Mouse (Mus musculus): ENCODE results near the gene Acaca. TPM values are rescaled to one million over a fixed set of nuclear protein-coding genes. Genes with fewer than 3 reads are reported as not detected.

Acaca gene
- polyA plus RNA-seq, 1 experiment from 2014 or later, result 37.2 TPM

DNA sequence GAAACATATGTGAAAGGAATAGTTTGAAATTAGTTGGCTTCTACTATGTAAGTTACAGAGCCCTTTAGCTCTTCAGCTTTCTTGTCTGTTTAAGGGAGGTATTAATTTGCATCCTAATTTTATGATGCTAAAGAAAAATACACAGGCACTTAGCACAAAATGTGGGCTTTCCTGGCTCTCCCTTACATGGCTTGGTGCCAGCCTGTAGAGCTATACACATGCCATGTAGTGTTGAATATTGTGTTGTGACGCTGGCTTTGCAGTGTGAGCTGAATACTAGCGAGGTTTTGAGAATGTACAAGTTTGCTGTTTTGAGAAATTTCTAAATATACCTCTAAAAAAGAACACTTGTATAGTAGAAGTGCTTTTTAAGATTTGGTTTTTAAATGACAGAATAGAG is 218.3 kb downstream of the Acaca start:
- no peaks in the 10 kb centered on the region for H3K27me3 ChIP-seq (ENCODE audit: control insufficient read depth, insufficient read depth, low read length)
- H3K4me2 ChIP-seq (ENCODE audit: low read depth, low read length, severe bottlenecking), result no peak overlapping the region
- H3K4me1 ChIP-seq (replicated peaks; ENCODE audit: control insufficient read depth, insufficient read depth, low read length), result peaks cover 11% of the 10 kb centered on the region; the same call in 1 of the 2 replicates
- ATAC-seq (replicated peaks; ENCODE audit: low FRiP score) (no peak), DNase-seq (ENCODE audit: low spot score) (no peak)
- no peak overlapping the region for H3K27ac ChIP-seq (ENCODE audit: low read depth, low read length)
- H3K9ac ChIP-seq (ENCODE audit: low read length), result no peak overlapping the region
- H3K9me3 ChIP-seq (ENCODE audit: control insufficient read depth, low read length), result no peaks in the 10 kb centered on the region
- 84% methylated on average over 2 of the region's 2 CpGs for WGBS
- no peak overlapping the region for H3K4me3 ChIP-seq (ENCODE audit: low read depth, low read length)
- no peaks in the 10 kb centered on the region for H3K36me3 ChIP-seq (ENCODE audit: control insufficient read depth, insufficient read depth, low read length)

DNA sequence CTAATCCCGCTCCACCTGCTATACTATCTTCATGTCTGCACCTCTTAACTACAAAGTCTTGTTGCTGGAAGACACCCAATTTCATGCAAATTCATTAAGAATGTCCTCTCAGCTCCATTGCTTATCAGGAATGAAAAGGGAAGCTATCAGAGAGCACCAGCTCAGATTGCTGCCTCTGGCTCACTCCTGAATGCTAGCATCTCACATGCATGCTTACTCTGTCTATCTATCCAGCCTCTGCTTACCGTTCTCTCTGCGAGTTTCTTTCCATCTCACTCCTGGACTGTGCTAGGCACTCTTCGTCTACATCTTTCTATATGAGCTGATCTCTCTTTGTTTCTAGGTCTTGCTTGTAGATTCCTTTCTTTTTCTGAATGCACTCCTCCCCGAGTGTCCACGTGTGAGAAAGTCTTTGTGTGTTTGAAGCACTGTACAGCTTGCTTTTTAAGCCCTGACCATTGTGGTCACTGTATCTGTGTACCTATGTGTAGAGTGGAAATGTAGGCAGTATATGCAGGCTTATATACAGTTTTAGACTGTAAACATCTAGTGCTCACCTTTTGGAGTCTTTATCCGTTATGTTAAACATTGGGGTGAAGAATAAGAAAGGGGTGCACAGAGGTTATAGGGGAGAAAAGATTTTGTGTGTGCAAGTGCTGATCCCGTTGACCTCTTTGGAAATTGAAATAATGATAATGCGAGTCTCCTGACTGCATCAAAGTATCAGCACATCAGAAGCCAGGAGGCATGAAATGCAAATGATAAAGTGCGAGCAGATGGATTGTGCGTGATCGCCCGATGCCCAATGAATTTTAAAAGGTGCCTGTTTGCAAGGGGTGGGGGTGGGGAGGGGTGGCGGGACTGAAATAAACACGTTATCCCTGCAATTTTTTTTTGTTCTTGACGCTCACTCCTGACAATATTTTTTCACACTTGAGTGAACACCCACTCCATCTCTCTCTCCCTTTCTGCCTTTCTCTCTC is 219.7 kb downstream of the Acaca start:
- no peaks in the 10 kb centered on the region for H3K27me3 ChIP-seq (ENCODE audit: control insufficient read depth, insufficient read depth, low read length)
- no peak overlapping the region for H3K4me2 ChIP-seq (ENCODE audit: low read depth, low read length, severe bottlenecking)
- peaks cover 13% of the 10 kb centered on the region; the same call in 1 of the 2 replicates for H3K4me1 ChIP-seq (replicated peaks; ENCODE audit: control insufficient read depth, insufficient read depth, low read length)
- DNase-seq (ENCODE audit: low spot score) (no peak), ATAC-seq (replicated peaks; ENCODE audit: low FRiP score) (no peak)
- no peak overlapping the region for H3K9ac ChIP-seq (ENCODE audit: low read length)
- H3K9me3 ChIP-seq (ENCODE audit: control insufficient read depth, low read length), result no peaks in the 10 kb centered on the region
- H3K4me3 ChIP-seq (ENCODE audit: low read depth, low read length), result no peak overlapping the region
- 60% methylated on average over 16 of the region's 16 CpGs for WGBS
- no peaks in the 10 kb centered on the region for H3K36me3 ChIP-seq (ENCODE audit: control insufficient read depth, insufficient read depth, low read length)
- peak overlapping the region; percentile 74 for H3K27ac ChIP-seq (ENCODE audit: low read depth, low read length)

DNA sequence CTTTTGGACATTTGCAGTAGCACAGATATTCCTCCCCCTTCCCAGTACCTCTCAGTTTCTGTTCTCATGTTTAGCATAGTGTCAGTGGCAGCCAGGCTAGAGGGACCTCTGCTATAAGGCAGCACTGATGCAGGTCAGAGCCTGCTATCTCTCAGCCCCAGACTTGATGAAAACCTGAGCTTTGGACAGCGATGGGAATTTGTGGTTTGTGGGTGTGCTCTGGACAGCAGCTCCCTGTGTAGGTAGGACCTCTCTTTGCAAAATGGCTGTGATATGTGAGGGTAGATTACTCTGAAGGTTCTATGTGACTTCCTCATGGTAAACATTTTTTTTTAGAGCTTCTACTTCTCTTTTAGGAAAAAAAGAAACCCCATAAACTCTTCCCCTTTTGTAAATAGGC is 221.7 kb downstream of the Acaca start:
- Histone ChIP-seq H3K4me3 (ENCODE audit: low read depth, low read length) (no peak overlapping the region), H3K9ac (ENCODE audit: low read length) (no peak overlapping the region), H3K4me1 (replicated peaks; ENCODE audit: control insufficient read depth, insufficient read depth, low read length) (peaks cover 13% of the 10 kb centered on the region; the same call in 1 of the 2 replicates), H3K4me2 (ENCODE audit: low read depth, low read length, severe bottlenecking) (no peak overlapping the region), H3K27me3 (ENCODE audit: control insufficient read depth, insufficient read depth, low read length) (no peaks in the 10 kb centered on the region), H3K36me3 (ENCODE audit: control insufficient read depth, insufficient read depth, low read length) (no peaks in the 10 kb centered on the region), H3K27ac (ENCODE audit: low read depth, low read length) (no peak overlapping the region), H3K9me3 (ENCODE audit: control insufficient read depth, low read length) (no peaks in the 10 kb centered on the region)
- DNase-seq (ENCODE audit: low spot score), result no peak
- no peak for ATAC-seq (replicated peaks; ENCODE audit: low FRiP score)
- WGBS, result 89% methylated on average over 1 of the region's 1 CpGs

DNA sequence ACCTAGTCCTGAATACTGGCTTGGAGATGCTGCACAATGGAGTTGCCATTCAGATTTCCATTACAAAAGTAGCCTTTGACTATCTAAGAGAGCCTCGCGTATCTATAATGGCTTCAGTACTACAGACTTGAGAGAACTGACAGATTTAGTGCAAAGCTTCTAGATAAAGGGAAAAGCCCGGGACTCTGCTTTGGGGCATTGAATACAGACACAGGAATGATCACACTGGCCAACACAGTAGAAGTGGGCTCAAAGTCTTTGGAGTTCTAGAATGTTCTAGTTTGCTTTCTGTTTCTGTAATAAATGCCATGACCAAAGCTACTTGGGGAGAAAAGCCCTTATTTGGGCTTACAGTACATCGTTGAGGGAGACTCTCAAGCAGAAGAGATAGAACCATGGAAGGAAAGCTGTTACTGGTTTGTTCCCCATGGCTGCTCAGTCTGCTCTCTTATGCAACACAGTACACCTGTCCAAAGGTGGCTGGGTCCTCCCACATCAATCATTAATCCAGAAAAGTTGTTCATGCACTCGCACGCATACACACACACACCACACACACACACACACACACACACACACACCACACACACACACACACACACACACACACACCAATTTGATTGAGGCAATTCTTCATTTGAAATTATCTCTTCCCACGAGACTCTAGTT is 223.7 kb downstream of the Acaca start:
- Histone ChIP-seq H3K9me3 (ENCODE audit: control insufficient read depth, low read length) (no peaks in the 10 kb centered on the region), H3K27ac (ENCODE audit: low read depth, low read length) (no peak overlapping the region), H3K27me3 (ENCODE audit: control insufficient read depth, insufficient read depth, low read length) (no peaks in the 10 kb centered on the region), H3K4me2 (ENCODE audit: low read depth, low read length, severe bottlenecking) (no peak overlapping the region), H3K36me3 (ENCODE audit: control insufficient read depth, insufficient read depth, low read length) (no peaks in the 10 kb centered on the region), H3K4me1 (replicated peaks; ENCODE audit: control insufficient read depth, insufficient read depth, low read length) (peaks cover 13% of the 10 kb centered on the region; the same call in 1 of the 2 replicates), H3K4me3 (ENCODE audit: low read depth, low read length) (no peak overlapping the region), H3K9ac (ENCODE audit: low read length) (no peak overlapping the region)
- DNase-seq (ENCODE audit: low spot score) (no peak), ATAC-seq (replicated peaks; ENCODE audit: low FRiP score) (no peak)
- 73% methylated on average over 7 of the region's 7 CpGs for WGBS

DNA sequence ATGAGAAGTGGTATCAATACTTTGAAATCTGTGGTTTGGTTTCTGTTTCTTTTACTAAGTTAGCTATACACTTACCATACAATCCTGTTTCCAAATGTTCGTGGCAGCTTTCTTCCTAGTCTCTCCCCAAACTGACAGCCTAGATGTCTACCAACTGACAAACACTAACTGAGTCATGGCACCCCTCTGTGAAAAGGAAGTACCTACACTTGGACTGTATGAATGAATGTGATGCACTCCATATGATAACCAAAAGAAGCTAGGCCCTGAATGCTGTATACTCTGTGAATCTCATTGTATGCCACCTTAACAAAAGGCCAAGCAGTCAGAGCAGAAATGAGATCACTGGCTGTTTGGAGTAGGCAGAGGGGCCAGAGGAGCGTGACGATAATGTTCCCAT is 227.8 kb downstream of the Acaca start:
- WGBS, result 85% methylated on average over 3 of the region's 3 CpGs
- H3K4me1 ChIP-seq (replicated peaks; ENCODE audit: control insufficient read depth, insufficient read depth, low read length), result 0 out of 2 replicates have a peak, but pooled peaks cover 2% of the 10 kb centered on the region
- ATAC-seq (replicated peaks; ENCODE audit: low FRiP score), result no peak

DNA sequence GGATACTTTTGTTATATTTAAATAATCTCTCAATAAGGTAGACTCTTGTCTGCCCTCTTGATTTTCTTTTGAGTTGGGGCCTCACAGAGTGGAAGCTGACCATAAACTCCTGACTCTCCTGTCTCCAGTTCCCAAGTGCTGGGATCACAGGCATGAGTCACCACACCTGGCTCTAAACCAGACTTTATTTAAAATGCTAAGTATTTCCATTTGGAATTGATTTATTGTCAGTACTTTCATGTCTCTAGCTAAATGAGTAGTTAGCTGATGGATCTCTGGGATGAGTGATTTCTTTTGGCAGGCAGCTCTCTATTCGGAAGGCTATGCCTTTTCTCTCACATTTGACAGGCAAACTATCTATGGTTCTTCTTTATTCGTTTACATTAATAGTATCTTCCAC is 228.3 kb downstream of the Acaca start:
- H3K9me3 ChIP-seq (ENCODE audit: control insufficient read depth, low read length), result no peaks in the 10 kb centered on the region
- no peaks in the 10 kb centered on the region for H3K27me3 ChIP-seq (ENCODE audit: control insufficient read depth, insufficient read depth, low read length)
- no peak overlapping the region for H3K27ac ChIP-seq (ENCODE audit: low read depth, low read length)
- no peak overlapping the region for H3K4me3 ChIP-seq (ENCODE audit: low read depth, low read length)
- no peaks in the 10 kb centered on the region for H3K36me3 ChIP-seq (ENCODE audit: control insufficient read depth, insufficient read depth, low read length)
- no peak overlapping the region for H3K4me2 ChIP-seq (ENCODE audit: low read depth, low read length, severe bottlenecking)
- WGBS, result 94% methylated on average over 2 of the region's 2 CpGs
- DNase-seq (ENCODE audit: low spot score), result no peak
- no peak for ATAC-seq (replicated peaks; ENCODE audit: low FRiP score)
- H3K9ac ChIP-seq (ENCODE audit: low read length), result no peak overlapping the region
- 0 out of 2 replicates have a peak, but pooled peaks cover 2% of the 10 kb centered on the region for H3K4me1 ChIP-seq (replicated peaks; ENCODE audit: control insufficient read depth, insufficient read depth, low read length)

More for the DNA sequence above, 227.8 kb downstream of the Acaca start:
- no peaks in the 10 kb centered on the region for H3K27me3 ChIP-seq (ENCODE audit: control insufficient read depth, insufficient read depth, low read length)
- H3K4me3 ChIP-seq (ENCODE audit: low read depth, low read length), result no peak overlapping the region
- H3K9ac ChIP-seq (ENCODE audit: low read length), result no peak overlapping the region
- H3K36me3 ChIP-seq (ENCODE audit: control insufficient read depth, insufficient read depth, low read length), result no peaks in the 10 kb centered on the region
- H3K9me3 ChIP-seq (ENCODE audit: control insufficient read depth, low read length), result no peaks in the 10 kb centered on the region
- H3K27ac ChIP-seq (ENCODE audit: low read depth, low read length), result no peak overlapping the region
- no peak for DNase-seq (ENCODE audit: low spot score)
- H3K4me2 ChIP-seq (ENCODE audit: low read depth, low read length, severe bottlenecking), result no peak overlapping the region

DNA sequence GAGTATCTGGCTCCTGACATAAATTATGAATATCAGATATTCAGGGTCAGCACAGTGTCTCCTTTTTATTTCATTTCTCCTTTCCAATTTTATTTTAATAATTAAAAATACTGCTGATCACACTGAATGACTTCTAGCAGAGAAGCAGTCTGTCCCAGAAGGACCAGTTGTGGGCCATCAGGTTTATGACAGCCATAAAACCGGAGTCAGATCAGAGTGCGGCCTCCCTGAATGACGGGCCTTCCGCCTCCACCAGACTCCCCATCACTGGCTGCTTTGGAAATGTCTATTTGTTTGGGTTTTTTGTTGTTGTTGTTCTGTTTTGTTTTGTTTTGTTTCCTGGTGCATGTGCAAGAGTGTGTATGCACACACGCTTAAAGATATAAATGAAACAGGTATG is 232.1 kb downstream of the Acaca start:
- Histone ChIP-seq H3K9me3 (ENCODE audit: control insufficient read depth, low read length) (no peaks in the 10 kb centered on the region), H3K9ac (ENCODE audit: low read length) (no peak overlapping the region), H3K4me3 (ENCODE audit: low read depth, low read length) (no peak overlapping the region), H3K4me1 (replicated peaks; ENCODE audit: control insufficient read depth, insufficient read depth, low read length) (no peaks in the 10 kb centered on the region), H3K27ac (ENCODE audit: low read depth, low read length) (no peak overlapping the region), H3K4me2 (ENCODE audit: low read depth, low read length, severe bottlenecking) (no peak overlapping the region), H3K27me3 (ENCODE audit: control insufficient read depth, insufficient read depth, low read length) (no peaks in the 10 kb centered on the region), H3K36me3 (ENCODE audit: control insufficient read depth, insufficient read depth, low read length) (no peaks in the 10 kb centered on the region)
- no peak for ATAC-seq (replicated peaks; ENCODE audit: low FRiP score)
- DNase-seq (ENCODE audit: low spot score), result no peak
- 89% methylated on average over 5 of the region's 5 CpGs for WGBS

DNA sequence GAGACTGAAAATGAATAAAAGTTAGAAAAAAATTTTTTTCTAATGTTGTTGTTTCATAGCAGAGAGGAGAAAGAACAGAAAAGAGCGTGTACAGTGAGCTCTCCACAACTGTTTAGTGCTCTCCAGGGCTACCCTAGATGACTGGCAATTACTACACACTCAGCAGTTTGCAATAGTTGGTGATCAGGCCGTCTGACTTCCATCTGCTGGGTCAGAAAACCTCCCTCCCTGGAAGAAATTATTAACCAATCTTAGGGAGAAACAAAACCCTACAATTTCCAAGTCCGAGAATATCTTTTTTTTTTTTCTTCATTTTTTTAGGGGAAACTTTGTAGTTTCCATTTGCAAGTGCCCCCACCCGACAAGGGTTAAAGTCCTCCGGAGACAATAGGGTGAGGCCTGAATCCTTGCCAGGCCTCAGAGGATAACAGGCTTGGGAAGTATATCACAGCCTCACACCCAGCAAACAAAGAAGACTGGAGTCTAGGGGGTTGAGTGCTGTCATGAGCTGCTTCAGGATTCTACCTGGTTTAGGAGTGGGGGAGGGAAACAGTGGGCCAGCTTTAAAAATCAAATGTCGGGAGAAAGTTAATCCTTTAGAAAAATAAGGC is 233.3 kb downstream of the Acaca start:
- Histone ChIP-seq H3K36me3 (ENCODE audit: control insufficient read depth, insufficient read depth, low read length) (no peaks in the 10 kb centered on the region), H3K4me1 (replicated peaks; ENCODE audit: control insufficient read depth, insufficient read depth, low read length) (no peaks in the 10 kb centered on the region), H3K4me3 (ENCODE audit: low read depth, low read length) (no peak overlapping the region), H3K27ac (ENCODE audit: low read depth, low read length) (peak overlapping the region; percentile 9; the same call in 1 of the 2 replicates), H3K4me2 (ENCODE audit: low read depth, low read length, severe bottlenecking) (no peak overlapping the region), H3K9ac (ENCODE audit: low read length) (no peak overlapping the region), H3K27me3 (ENCODE audit: control insufficient read depth, insufficient read depth, low read length) (no peaks in the 10 kb centered on the region), H3K9me3 (ENCODE audit: control insufficient read depth, low read length) (no peaks in the 10 kb centered on the region)
- no peak for DNase-seq (ENCODE audit: low spot score)
- ATAC-seq (replicated peaks; ENCODE audit: low FRiP score), result no peak
- 43% methylated on average over 6 of the region's 6 CpGs for WGBS

All from forebrain, embryonic 11.5 days (tissue).